Comparison of ENCODE assay signal across 8 mouse cellular contexts in the genomic region with DNA sequence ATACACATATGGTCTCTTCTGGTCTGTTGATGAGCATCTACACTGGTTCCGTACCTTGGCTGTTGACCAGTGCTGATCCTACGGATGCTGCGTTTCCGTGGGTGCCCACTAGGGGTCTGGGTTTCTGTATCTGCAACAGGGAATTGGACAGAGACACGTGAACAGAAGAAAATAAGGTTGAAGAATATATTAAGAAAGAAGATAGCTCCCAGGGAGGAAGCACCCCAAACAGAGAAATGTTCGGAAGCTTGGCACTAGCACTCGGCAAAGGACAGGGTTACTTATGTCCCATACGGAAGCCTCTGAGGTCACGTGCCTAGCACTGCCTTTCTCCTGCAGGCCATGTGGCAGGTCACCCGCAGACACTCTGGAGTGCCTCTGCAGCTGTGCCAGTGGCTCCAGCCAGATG. TPM values are rescaled to one million over a fixed set of nuclear protein-coding genes. Genes with fewer than 3 reads are reported as not detected.
DNase-seq lines count a peak whose midpoint lies in the region; ATAC-seq and TF ChIP-seq lines count a peak whose summit lies in the region.

No protein-coding gene starts in this region.

- TF ChIP-seq POLR2A in MEL (IDR thresholded peaks at IDR 0.05; ENCODE audit: control insufficient read depth in 1 of 2, insufficient read depth in 1 of 2, low read depth in 1 of 2, low read length in 2 of 2, poor library complexity in 1 of 2): peak in 1 of 2 experiments; percentile 60; a peak in 1 of 4 replicates

- peak overlapping the region; percentile 70 for H3K9ac ChIP-seq in MEL (ENCODE audit: control insufficient read depth, low read depth, low read length, poor library complexity, severe bottlenecking)
- H3K9ac ChIP-seq in kidney, postnatal 0 days (ENCODE audit: low read depth, low read length): no peak overlapping the region

- no peaks in the 10 kb centered on the region for H3K79me2 ChIP-seq in MEL (ENCODE audit: control insufficient read depth, insufficient read depth, low read length, poor library complexity)

- H3K27ac ChIP-seq in MEL (ENCODE audit: control insufficient read depth, low read depth, low read length): peak overlapping the region; percentile 64
- no peak overlapping the region for H3K27ac ChIP-seq in kidney, postnatal 0 days

- peaks cover 5 to 18% of the 10 kb centered on the region in 2 experiments for H3K4me1 ChIP-seq in MEL (ENCODE audit: control insufficient read depth in 1 of 2, insufficient read depth in 2 of 2, low read length in 2 of 2)
- H3K4me1 ChIP-seq in kidney, postnatal 0 days (replicated peaks; ENCODE audit: insufficient read depth, low read length): no peaks in the 10 kb centered on the region

- WGBS in kidney, postnatal 0 days: 49% methylated on average over 10 of the region's 10 CpGs

- peak overlapping the region; percentile 52 to 61 for H3K4me3 ChIP-seq in MEL (ENCODE audit: control insufficient read depth in 1 of 2, insufficient read depth in 1 of 2, low read depth in 2 of 2, low read length in 2 of 2)
- H3K4me3 ChIP-seq in kidney, postnatal 0 days (replicated peaks; ENCODE audit: low read depth, low read length): no peak overlapping the region

- ATAC-seq in cerebellum, adult (ENCODE audit: insufficient number of reproducible peaks, low FRiP score, low TSS enrichment): no peak
- ATAC-seq in kidney, postnatal 0 days (replicated peaks; ENCODE audit: low FRiP score, low read depth): no peak

- TF ChIP-seq EP300 in MEL (IDR thresholded peaks at IDR 0.05; ENCODE audit: low read depth in 1 of 2, low read length in 2 of 2): peak in 1 of 2 experiments; percentile 7; a peak in 1 of 4 replicates

- no peak overlapping the region for H3K4me2 ChIP-seq in kidney, postnatal 0 days (ENCODE audit: low read length)

- DNase-seq in cerebellum, adult 11 months: peak; percentile 37
- DNase-seq in MEL (ENCODE audit: low read depth, low spot score): peak; percentile 87
- DNase-seq in cerebellum, postnatal 10 days: peak; percentile 80 to 86
- peak; percentile 29 to 51 for DNase-seq in heart, adult 9 months (ENCODE audit: low spot score in 2 of 2)
- DNase-seq in kidney, postnatal 0 days (ENCODE audit: low spot score): peak; percentile 49
- DNase-seq in lung, postnatal 4 days: peak; percentile 51 to 74
- DNase-seq in spleen, postnatal 4 days (ENCODE audit: low spot score in 2 of 2): peak; percentile 76 to 88

- no peaks in the 10 kb centered on the region for H3K9me3 ChIP-seq in MEL (replicated peaks; ENCODE audit: insufficient read depth, low read length)
- no peaks in the 10 kb centered on the region for H3K9me3 ChIP-seq in kidney, postnatal 0 days (replicated peaks; ENCODE audit: low read length)

- H3K27me3 ChIP-seq in MEL (ENCODE audit: control insufficient read depth in 1 of 2, insufficient read depth in 2 of 2, low read length in 2 of 2): no peaks in the 10 kb centered on the region
- H3K27me3 ChIP-seq in kidney, postnatal 0 days (ENCODE audit: insufficient read depth, low read length): no peaks in the 10 kb centered on the region

- TF ChIP-seq CTCF in MEL (IDR thresholded peaks at IDR 0.05 in 2 of 3, conservative IDR thresholded peaks at IDR 0.05 in 1 of 3; ENCODE audit: control insufficient read depth in 1 of 3, insufficient read depth in 1 of 3, low read depth in 2 of 3, low read length in 3 of 3, poor library complexity in 1 of 3, severe bottlenecking in 1 of 3): peak; percentile 62 to 77 (median 67)
- peak; percentile 72 for TF ChIP-seq CTCF in kidney, postnatal 0 days (IDR thresholded peaks at IDR 0.05; ENCODE audit: low read depth)

- H3K36me3 ChIP-seq in MEL (ENCODE audit: control insufficient read depth in 1 of 2, insufficient read depth in 2 of 2, low read length in 2 of 2): peaks cover 0 to 16% of the 10 kb centered on the region in 2 experiments; a peak in 2 of 4 replicates
- no peaks in the 10 kb centered on the region for H3K36me3 ChIP-seq in kidney, postnatal 0 days (ENCODE audit: insufficient read depth, low read length)

- peak; percentile 26 for TF ChIP-seq RAD21 in MEL (IDR thresholded peaks at IDR 0.05; ENCODE audit: low read depth, low read length)

TF ChIP-seq in MEL, 35 proteins besides CTCF, POLR2A, EP300 and RAD21:
- TF ChIP-seq JUND (IDR thresholded peaks at IDR 0.05; ENCODE audit: low read depth, low read length) (no peak), SIN3A (IDR thresholded peaks at IDR 0.05; ENCODE audit: low read length) (peak; percentile 67; the same call in 1 of the 2 replicates), NELFE (IDR thresholded peaks at IDR 0.05; ENCODE audit: low read depth, low read length) (peak; percentile 46), MAX (IDR thresholded peaks at IDR 0.05; ENCODE audit: low read length) (peak; percentile 97), MXI1 (IDR thresholded peaks at IDR 0.05; ENCODE audit: low read depth, low read length) (peak; percentile 93), E2F4 (IDR thresholded peaks at IDR 0.05; ENCODE audit: borderline replicate concordance, low read depth, low read length) (no peak), SMC3 (IDR thresholded peaks at IDR 0.05; ENCODE audit: low read depth, low read length) (peak; percentile 47), ZKSCAN1 (IDR thresholded peaks at IDR 0.05; ENCODE audit: low read depth, low read length) (no peak), HCFC1 (IDR thresholded peaks at IDR 0.05; ENCODE audit: low read depth, low read length) (peak; percentile 51; the same call in 1 of the 2 replicates), KAT2A (conservative IDR thresholded peaks at IDR 0.05; ENCODE audit: low read depth, low read length) (no peak), RCOR1 (IDR thresholded peaks at IDR 0.05; ENCODE audit: low read depth, low read length) (0 out of 2 replicates have a peak, but pooled peaks have one; percentile 18), ELF1 (IDR thresholded peaks at IDR 0.05; ENCODE audit: low read depth, low read length) (0 out of 2 replicates have a peak, but pooled peaks have one; percentile 32), USF1 (IDR thresholded peaks at IDR 0.05; ENCODE audit: low read depth, low read length) (peak; percentile 96), POLR2AphosphoS5 (IDR thresholded peaks at IDR 0.05; ENCODE audit: borderline replicate concordance, low read depth, low read length) (no peak), UBTF (IDR thresholded peaks at IDR 0.05; ENCODE audit: borderline replicate concordance, insufficient read depth, low read depth, low read length) (no peak), MAFK (IDR thresholded peaks at IDR 0.05; ENCODE audit: borderline replicate concordance, low read depth, low read length) (no peak), POLR2AphosphoS2 (IDR thresholded peaks at IDR 0.05; ENCODE audit: low read length) (no peak), ETS1 (IDR thresholded peaks at IDR 0.05; ENCODE audit: low read depth, low read length) (0 out of 2 replicates have a peak, but pooled peaks have one; percentile 32), ZMIZ1 (IDR thresholded peaks at IDR 0.05; ENCODE audit: low read depth, low read length) (no peak), ZC3H11A (IDR thresholded peaks at IDR 0.05; ENCODE audit: low read depth, low read length) (0 out of 2 replicates have a peak, but pooled peaks have one; percentile 15), TBP (IDR thresholded peaks at IDR 0.05; ENCODE audit: low read depth, low read length) (0 out of 2 replicates have a peak, but pooled peaks have one; percentile 8), USF2 (IDR thresholded peaks at IDR 0.05; ENCODE audit: borderline replicate concordance in 1 of 2, insufficient read depth in 1 of 2, low read depth in 1 of 2, low read length in 2 of 2) (peak; percentile 25 to 81; a peak in 3 of 4 replicates), MAZ (IDR thresholded peaks at IDR 0.05; ENCODE audit: low read depth, low read length) (no peak), TCF12 (IDR thresholded peaks at IDR 0.05; ENCODE audit: low read depth, low read length) (0 out of 2 replicates have a peak, but pooled peaks have one; percentile 28), GATA1 (IDR thresholded peaks at IDR 0.05; ENCODE audit: low read depth, low read length) (no peak), GABPA (IDR thresholded peaks at IDR 0.05; ENCODE audit: low read depth, low read length) (no peak), ZNF384 (IDR thresholded peaks at IDR 0.05; ENCODE audit: low read depth, low read length) (no peak), NRF1 (IDR thresholded peaks at IDR 0.05; ENCODE audit: insufficient read depth, low read depth, low read length, poor library complexity, severe bottlenecking) (peak; percentile 33; the same call in 1 of the 2 replicates), MEF2A (IDR thresholded peaks at IDR 0.05; ENCODE audit: extremely low read depth, insufficient replicate concordance, low read depth, low read length, poor library complexity, severe bottlenecking) (no peak), MYC (IDR thresholded peaks at IDR 0.05; ENCODE audit: low read depth, low read length) (peak; percentile 96), CHD2 (IDR thresholded peaks at IDR 0.05; ENCODE audit: low read length) (no peak), TAL1 (IDR thresholded peaks at IDR 0.05; ENCODE audit: low read length) (no peak), BHLHE40 (IDR thresholded peaks at IDR 0.05; ENCODE audit: borderline replicate concordance, low read depth, low read length) (peak; percentile 91), CHD1 (IDR thresholded peaks at IDR 0.05; ENCODE audit: low read depth, low read length) (no peak), MYB (IDR thresholded peaks at IDR 0.05; ENCODE audit: low read depth, low read length) (no peak)
TF ChIP-seq in MEL: peak in this region for 17.

RNA-seq across cellular contexts. Expression of a gene that starts 46.6 kb away (rescaled TPM):
- 203 and 206 TPM in 2 replicates for total RNA-seq in MEL (2012; rRNA removed)
- polyA plus RNA-seq in MEL (2012; ENCODE audit: insufficient read depth in 1 of 2, insufficient read length in 2 of 2, low read depth in 1 of 2, low replicate concordance in 2 of 2, missing spikeins in 1 of 2): 100 to 1,000 TPM in 1 of 2 experiments, not detected in 1; 206 TPM
- 258 and 279 TPM in 2 replicates for polyA plus RNA-seq in kidney, postnatal 0 days (2015; fragmentation: Nextera tagmentation; extraction: Ambion mirVana)

Comparison
In these comparisons a context has a peak if more than half of its experiments do, and no peak if none do; other contexts are left out.
1. DNase-seq: peak in every context shown above with its lines; median percentile 87 in MEL; 83 in cerebellum, postnatal 10 days; 82 in spleen, postnatal 4 days; 62 in lung, postnatal 4 days; 49 in kidney, postnatal 0 days; 40 in heart, adult 9 months; 37 in cerebellum, adult 11 months.